Mouse (Mus musculus) testis, adult 2 months (tissue): Measurements from ENCODE around the gene Atp5e.

Experiments
- CTCF ChIP-seq: fragments of 200-500 bp; IDR thresholded peaks from 2 replicates; pipeline ENCODE4 v1.5.1; 2012; ENCODE audit warnings: low read depth, mild to moderate bottlenecking, inconsistent platforms, low read length, moderate library complexity; ENCODE audit not compliant: control insufficient read depth, insufficient read depth, insufficient replicate concordance
- POLR2A ChIP-seq: fragments of 200-500 bp; IDR thresholded peaks from 2 replicates; pipeline ENCODE4 v1.6.1; 2012; ENCODE audit warnings: low read depth, mild to moderate bottlenecking, inconsistent platforms, low read length, moderate library complexity; ENCODE audit not compliant: control insufficient read depth

DNA sequence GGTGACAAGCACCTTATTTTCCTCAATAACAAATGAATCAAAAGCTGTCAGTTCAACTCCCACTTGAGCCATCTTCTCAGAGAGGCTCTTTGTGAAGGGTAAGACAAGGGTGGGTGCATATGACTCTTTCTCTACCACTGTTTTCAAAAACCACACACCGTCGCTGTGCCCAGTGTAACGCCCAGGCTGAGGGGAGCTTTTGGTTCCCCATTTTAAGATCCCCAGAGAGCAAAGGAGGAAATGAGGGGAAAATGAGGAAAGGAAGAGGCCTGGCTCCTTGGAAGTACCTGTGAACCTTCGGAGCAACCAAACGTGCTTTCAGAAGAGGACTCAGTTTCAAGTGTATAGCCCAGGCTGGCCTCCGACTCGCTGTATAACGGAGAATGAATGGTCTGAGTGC lies 45.9 kb upstream of the Atp5e start:
- TF ChIP-seq CTCF: no peak
- TF ChIP-seq POLR2A: no peak
